Mouse (Mus musculus) bone marrow macrophage, adult 2 months (primary cell): ENCODE results near the gene Atp6v0b.

Experiments
- CTCF ChIP-seq: IDR thresholded peaks from 2 replicates; pipeline ENCODE4 v1.5.1; 2012; ENCODE audit warnings: low read depth, mild to moderate bottlenecking, low read length, moderate library complexity
- POLR2A ChIP-seq: IDR thresholded peaks from 2 replicates; pipeline ENCODE4 v1.6.1; 2012; ENCODE audit warnings: mild to moderate bottlenecking, low read depth, low read length, borderline replicate concordance

- TF ChIP-seq CTCF (peak; percentile 9; the same call in 1 of the 2 replicates), POLR2A (no peak)
These were observed 41.6 kb upstream of the Atp6v0b start for GRCm38 (mm10) chr4:117928699-117929241.
